Mouse (Mus musculus): ENCODE data around the gene Spns2. TPM values are rescaled to one million over a fixed set of nuclear protein-coding genes. Genes with fewer than 3 reads are reported as not detected.
A peak's percentile ranks its signal among the peaks of the same experiment; 100 is the strongest.

Spns2 gene
- total RNA-seq, 2 experiments from 2014 or later = 16.0 to 46.8 TPM

GRCm38 (mm10) chr11:72418227-72418626, 71.5 kb downstream of the Spns2 start:
- ATAC-seq (replicated peaks; ENCODE audit: low FRiP score, low TSS enrichment, poor library complexity, severe bottlenecking) = no peak

- no peak for ATAC-seq (replicated peaks; ENCODE audit: low FRiP score, low TSS enrichment, poor library complexity, severe bottlenecking)
Measured at GRCm38 (mm10) chr11:72417376-72417775, 72.3 kb downstream of the Spns2 start.

GRCm38 (mm10) chr11:72416666-72417065, 73.0 kb downstream of the Spns2 start:
- no peak for ATAC-seq (replicated peaks; ENCODE audit: low FRiP score, low TSS enrichment, poor library complexity, severe bottlenecking)

DNA sequence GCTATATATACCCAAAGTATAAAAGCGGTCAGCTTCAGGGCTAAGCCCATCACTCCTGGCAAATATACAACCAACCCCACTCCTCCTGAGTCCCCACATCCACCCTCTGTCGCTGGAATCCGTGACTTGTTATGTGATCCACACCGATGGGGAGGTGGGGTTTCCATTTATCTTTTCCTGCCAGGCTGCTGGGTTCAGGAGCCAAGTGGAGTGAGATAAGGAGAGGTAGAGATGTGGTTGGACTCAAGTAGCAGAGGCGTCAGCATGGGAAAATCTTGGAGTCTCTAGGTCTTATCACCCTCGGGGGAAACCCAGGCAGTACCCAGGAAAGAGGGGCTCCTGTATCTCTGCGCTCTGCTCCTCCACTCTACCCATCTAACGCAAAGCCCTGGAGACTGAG, 74.5 kb downstream of the Spns2 start:
- peak; percentile 80 for ATAC-seq (replicated peaks; ENCODE audit: low FRiP score, low TSS enrichment, poor library complexity, severe bottlenecking)

- no peak for ATAC-seq (replicated peaks; ENCODE audit: low FRiP score, low TSS enrichment, poor library complexity, severe bottlenecking)
Measured at GRCm38 (mm10) chr11:72413601-72414190, 76.0 kb downstream of the Spns2 start.

GRCm38 (mm10) chr11:72413016-72413415, 76.7 kb downstream of the Spns2 start:
- no peak for ATAC-seq (replicated peaks; ENCODE audit: low FRiP score, low TSS enrichment, poor library complexity, severe bottlenecking)

DNA sequence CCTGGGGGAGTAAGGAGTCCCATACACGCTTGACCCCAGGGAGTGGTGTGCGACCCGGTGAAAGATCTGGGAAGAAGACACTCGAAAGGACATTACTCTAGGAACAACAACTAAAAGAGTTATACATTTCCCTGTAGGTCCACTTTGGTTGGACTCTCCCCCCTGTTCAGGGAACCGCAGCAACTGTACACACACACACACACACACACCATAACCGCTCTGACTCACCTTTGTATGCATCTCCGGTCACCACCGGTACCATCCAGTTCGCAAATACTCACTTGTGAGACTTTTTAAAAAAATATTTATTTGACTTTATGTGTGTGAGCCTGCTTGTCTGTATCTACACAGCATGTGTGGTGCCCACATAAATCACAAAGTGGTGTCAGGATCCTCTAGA, 77.8 kb downstream of the Spns2 start:
- ATAC-seq (replicated peaks; ENCODE audit: low FRiP score, low TSS enrichment, poor library complexity, severe bottlenecking) = no peak

DNA sequence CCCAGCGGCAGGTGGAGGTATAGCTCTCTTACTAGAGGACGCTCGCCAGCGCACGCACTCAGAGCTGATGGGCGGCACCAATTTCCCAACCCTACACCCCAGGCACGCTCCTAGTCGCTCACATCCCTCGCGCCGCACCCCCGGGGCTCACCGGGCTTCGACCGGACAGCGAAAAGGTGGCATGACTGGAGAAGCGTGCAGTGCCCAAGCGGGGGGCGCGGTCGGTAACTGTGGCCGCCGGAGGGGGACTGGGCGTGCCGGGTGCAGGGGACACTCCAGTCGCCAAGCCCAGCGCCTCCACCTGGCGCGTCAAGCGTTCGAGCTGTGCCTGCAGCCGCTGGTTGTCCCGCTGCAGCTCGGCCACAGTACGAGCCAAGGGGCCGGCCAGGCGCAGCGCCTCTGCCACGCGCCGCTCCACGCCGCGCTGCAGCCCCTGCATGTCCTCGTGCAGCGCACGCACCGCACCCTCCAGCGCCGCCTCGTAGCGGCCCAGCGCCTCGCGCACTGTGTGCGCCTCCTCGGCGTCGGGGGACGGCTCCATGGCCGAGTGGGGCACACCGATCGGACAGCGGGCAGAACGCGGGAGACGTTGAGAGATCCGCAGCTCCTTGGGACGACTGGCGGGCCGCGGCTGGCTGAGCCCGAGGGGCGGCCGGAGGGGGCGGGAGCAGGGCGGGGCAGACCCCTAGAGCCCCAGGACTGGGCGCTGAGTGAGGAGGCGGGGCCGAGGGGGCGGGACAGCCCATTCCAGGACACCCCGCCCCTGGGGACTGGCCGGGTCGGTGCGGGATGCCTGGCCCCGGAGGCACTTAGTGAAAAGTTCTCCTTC, 78.4 kb downstream of the Spns2 start, which contains the start of gene Smtnl2:
TSS of gene Smtnl2 (minus strand) at position 621 of the 829 bp plus-strand sequence.
- ATAC-seq (replicated peaks; ENCODE audit: low FRiP score, low TSS enrichment, poor library complexity, severe bottlenecking) = peak; percentile 69

- ATAC-seq (replicated peaks; ENCODE audit: low FRiP score, low TSS enrichment, poor library complexity, severe bottlenecking) = no peak
Measured at GRCm38 (mm10) chr11:72410521-72411092, 79.1 kb downstream of the Spns2 start.

- ATAC-seq (replicated peaks; ENCODE audit: low FRiP score, low TSS enrichment, poor library complexity, severe bottlenecking) = no peak
Measured at GRCm38 (mm10) chr11:72409649-72410385, 79.9 kb downstream of the Spns2 start.

DNA sequence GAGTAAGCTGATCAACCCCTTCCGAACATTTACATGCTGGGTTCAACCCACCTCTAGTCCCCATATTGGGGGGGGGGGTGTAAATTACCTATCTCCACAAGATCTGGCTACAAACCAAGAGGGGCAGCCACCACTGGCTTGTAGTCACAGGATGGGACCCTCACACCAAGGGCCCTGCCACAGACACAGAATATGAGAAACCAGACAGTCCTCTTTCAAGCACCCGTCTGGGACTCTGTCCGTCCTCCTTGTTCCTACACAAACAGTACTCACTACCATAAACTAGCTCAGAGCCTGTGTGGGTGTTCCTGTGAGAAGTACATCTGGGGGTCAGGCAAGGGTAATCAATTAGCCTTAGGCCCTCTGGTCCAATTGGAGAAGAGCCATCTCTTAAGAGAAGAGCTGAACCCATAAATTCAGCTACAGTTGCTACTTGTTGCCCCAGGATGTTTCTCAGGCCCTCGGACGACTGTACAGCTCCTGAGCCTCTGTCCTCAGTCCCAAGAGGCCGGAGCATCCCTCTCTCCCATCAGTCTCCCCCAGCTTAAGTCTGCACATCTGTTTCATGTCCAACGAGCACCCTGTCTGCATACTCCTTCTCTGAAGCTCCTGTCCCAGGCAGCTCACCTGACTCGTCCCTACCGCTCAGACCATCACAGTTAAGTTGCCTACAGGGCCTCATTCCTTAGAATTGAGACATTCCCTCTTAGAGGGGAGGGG, 81.1 kb downstream of the Spns2 start:
- no peak for ATAC-seq (replicated peaks; ENCODE audit: low FRiP score, low TSS enrichment, poor library complexity, severe bottlenecking)

GRCm38 (mm10) chr11:72407574-72407973, 82.1 kb downstream of the Spns2 start:
- no peak for ATAC-seq (replicated peaks; ENCODE audit: low FRiP score, low TSS enrichment, poor library complexity, severe bottlenecking)

GRCm38 (mm10) chr11:72407081-72407480, 82.6 kb downstream of the Spns2 start:
- no peak for ATAC-seq (replicated peaks; ENCODE audit: low FRiP score, low TSS enrichment, poor library complexity, severe bottlenecking)

GRCm38 (mm10) chr11:72406079-72406675, 83.5 kb downstream of the Spns2 start:
- ATAC-seq (replicated peaks; ENCODE audit: low FRiP score, low TSS enrichment, poor library complexity, severe bottlenecking) = no peak

DNA sequence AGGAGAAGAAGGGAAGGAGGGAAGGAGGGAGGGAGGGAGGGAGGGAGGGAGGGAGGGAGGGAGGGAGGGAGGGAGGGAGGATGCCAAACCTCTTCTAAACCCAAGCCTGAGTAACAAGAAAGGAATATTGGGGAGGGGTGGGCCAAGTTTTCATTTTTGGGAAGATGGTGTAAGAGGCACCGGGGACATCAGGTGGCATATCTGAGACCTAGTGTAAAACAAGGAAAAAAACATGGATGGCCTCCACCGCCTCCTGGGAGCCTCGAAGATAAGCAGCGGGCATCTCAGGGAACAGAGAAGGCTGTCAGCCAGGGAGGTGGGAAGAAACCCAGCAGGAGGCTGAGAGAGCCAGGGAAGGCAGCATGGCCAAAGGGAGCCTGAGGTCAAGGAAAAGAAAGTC, 84.2 kb downstream of the Spns2 start:
- ATAC-seq (replicated peaks; ENCODE audit: low FRiP score, low TSS enrichment, poor library complexity, severe bottlenecking) = no peak

DNA sequence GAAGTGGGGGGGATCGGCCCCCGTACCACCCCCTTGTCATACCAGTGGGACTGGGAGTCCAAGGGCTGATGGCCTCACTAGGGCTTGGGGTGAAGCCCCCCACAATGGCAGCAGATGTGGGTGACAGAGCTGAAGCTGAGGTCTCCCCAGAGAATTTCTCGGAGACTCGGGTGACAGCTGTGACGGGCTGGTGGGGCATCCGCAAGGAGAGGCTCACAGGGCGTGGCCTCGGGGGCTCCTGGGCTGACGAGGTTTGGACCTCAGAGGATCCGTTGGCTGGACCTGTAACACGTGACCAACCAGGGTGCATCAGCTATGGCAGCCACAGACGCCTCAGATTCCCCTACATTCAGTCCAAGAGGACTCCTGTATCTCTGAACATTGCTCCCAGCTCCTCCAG, 86.7 kb downstream of the Spns2 start:
- ATAC-seq (replicated peaks; ENCODE audit: low FRiP score, low TSS enrichment, poor library complexity, severe bottlenecking) = no peak

GRCm38 (mm10) chr11:72402017-72402416, 87.7 kb downstream of the Spns2 start:
- no peak for ATAC-seq (replicated peaks; ENCODE audit: low FRiP score, low TSS enrichment, poor library complexity, severe bottlenecking)

Measured in megakaryocyte-erythroid progenitor cell, adult 5-6 weeks (primary cell).